Mouse (Mus musculus): ENCODE data around the gene Plekhg3. TPM values are rescaled to one million over a fixed set of nuclear protein-coding genes. Genes with fewer than 3 reads are reported as not detected.

Plekhg3 gene
- polyA plus RNA-seq (2012; fragmentation: generic; extraction: Trizol), result 11.2 TPM

- no peaks in the 10 kb centered on the region for H3K27me3 ChIP-seq (ENCODE audit: control insufficient read depth, insufficient read depth, insufficient read length)
- H3K36me3 ChIP-seq (ENCODE audit: control insufficient read depth, insufficient read depth), result no peaks in the 10 kb centered on the region
- H3K4me2 ChIP-seq (ENCODE audit: low read depth), result no peak within 1 kb of the TSS
- TF ChIP-seq MYOG (IDR thresholded peaks at IDR 0.05; ENCODE audit: control insufficient read depth in 1 of 3, insufficient read depth in 1 of 3, insufficient read length in 2 of 3, low read depth in 2 of 3), result no peak
- no peak for TF ChIP-seq USF1 (IDR thresholded peaks at IDR 0.05; ENCODE audit: low read depth)
- no peak for TF ChIP-seq POLR2A (IDR thresholded peaks at IDR 0.05; ENCODE audit: insufficient read length, low read depth)
- TF ChIP-seq SRF (IDR thresholded peaks at IDR 0.05; ENCODE audit: control insufficient read depth, insufficient read length, low read depth), result no peak
- no peak for TF ChIP-seq TCF3 (IDR thresholded peaks at IDR 0.05; ENCODE audit: insufficient read length, low read depth)
- no peak for TF ChIP-seq MYOD1 (IDR thresholded peaks at IDR 0.05; ENCODE audit: control insufficient read depth in 1 of 3, insufficient read length in 2 of 3, low read depth in 2 of 3)
- no peak for TF ChIP-seq CEBPB (IDR thresholded peaks at IDR 0.05; ENCODE audit: insufficient read depth, poor library complexity, severe bottlenecking)
- TF ChIP-seq REST (IDR thresholded peaks at IDR 0.05; ENCODE audit: insufficient read depth, insufficient read length), result no peak
- no peak for TF ChIP-seq POLR2AphosphoS2 (IDR thresholded peaks at IDR 0.05; ENCODE audit: insufficient read length, low read depth)
- no peak for TF ChIP-seq TCF12 (IDR thresholded peaks at IDR 0.05; ENCODE audit: insufficient read depth, poor library complexity, severe bottlenecking)
- no peak for TF ChIP-seq E2F4 (IDR thresholded peaks at IDR 0.05; ENCODE audit: insufficient read depth)
- TF ChIP-seq MAX (IDR thresholded peaks at IDR 0.05; ENCODE audit: low read depth), result no peak
- no peak within 1 kb of the TSS for H3K4me3 ChIP-seq
- no peak within 1 kb of the TSS for H3ac ChIP-seq (ENCODE audit: control insufficient read depth, insufficient read length)
- H3K79me2 ChIP-seq (ENCODE audit: control insufficient read depth, insufficient read depth), result peaks cover 20% of the 10 kb centered on the region
These were observed at the start of gene Plekhg3 for GRCm38 (mm10) chr12:76530580-76531139. Gene Plekhg3 (plus strand): TSS chr12:76530891.

GRCm38 (mm10) chr12:76482446-76482845, 48.2 kb upstream of the Plekhg3 start:
- no peak for TF ChIP-seq POLR2AphosphoS2 (IDR thresholded peaks at IDR 0.05; ENCODE audit: insufficient read length, low read depth)
- TF ChIP-seq MYOD1 (IDR thresholded peaks at IDR 0.05; ENCODE audit: control insufficient read depth in 1 of 3, insufficient read length in 2 of 3, low read depth in 2 of 3), result no peak
- no peak for TF ChIP-seq SRF (IDR thresholded peaks at IDR 0.05; ENCODE audit: control insufficient read depth, insufficient read length, low read depth)
- no peaks in the 10 kb centered on the region for H3K36me3 ChIP-seq (ENCODE audit: control insufficient read depth, insufficient read depth)
- no peak overlapping the region for H3ac ChIP-seq (ENCODE audit: control insufficient read depth, insufficient read length)
- H3K4me3 ChIP-seq, result no peak overlapping the region
- H3K79me2 ChIP-seq (ENCODE audit: control insufficient read depth, insufficient read depth), result no peaks in the 10 kb centered on the region
- peak overlapping the region; percentile 23 for H3K4me2 ChIP-seq (ENCODE audit: low read depth)
- no peaks in the 10 kb centered on the region for H3K27me3 ChIP-seq (ENCODE audit: control insufficient read depth, insufficient read depth, insufficient read length)

- no peaks in the 10 kb centered on the region for H3K79me2 ChIP-seq (ENCODE audit: control insufficient read depth, insufficient read depth)
- no peaks in the 10 kb centered on the region for H3K36me3 ChIP-seq (ENCODE audit: control insufficient read depth, insufficient read depth)
- H3K4me2 ChIP-seq (ENCODE audit: low read depth), result peak overlapping the region; percentile 23
- TF ChIP-seq SRF (IDR thresholded peaks at IDR 0.05; ENCODE audit: control insufficient read depth, insufficient read length, low read depth) (no peak), USF1 (IDR thresholded peaks at IDR 0.05; ENCODE audit: low read depth) (no peak), CEBPB (IDR thresholded peaks at IDR 0.05; ENCODE audit: insufficient read depth, poor library complexity, severe bottlenecking) (no peak)
- no peak overlapping the region for H3ac ChIP-seq (ENCODE audit: control insufficient read depth, insufficient read length)
- H3K27me3 ChIP-seq (ENCODE audit: control insufficient read depth, insufficient read depth, insufficient read length), result no peaks in the 10 kb centered on the region
- no peak overlapping the region for H3K4me3 ChIP-seq
These were observed 47.7 kb upstream of the Plekhg3 start for GRCm38 (mm10) chr12:76482948-76483347.

- Histone ChIP-seq H3ac (ENCODE audit: control insufficient read depth, insufficient read length) (no peak overlapping the region), H3K4me3 (no peak overlapping the region), H3K79me2 (ENCODE audit: control insufficient read depth, insufficient read depth) (no peaks in the 10 kb centered on the region), H3K4me2 (ENCODE audit: low read depth) (no peak overlapping the region), H3K27me3 (ENCODE audit: control insufficient read depth, insufficient read depth, insufficient read length) (no peaks in the 10 kb centered on the region), H3K36me3 (ENCODE audit: control insufficient read depth, insufficient read depth) (no peaks in the 10 kb centered on the region)
- TF ChIP-seq SRF (IDR thresholded peaks at IDR 0.05; ENCODE audit: control insufficient read depth, insufficient read length, low read depth) (no peak), MAX (IDR thresholded peaks at IDR 0.05; ENCODE audit: low read depth) (no peak), E2F4 (IDR thresholded peaks at IDR 0.05; ENCODE audit: insufficient read depth) (no peak), REST (IDR thresholded peaks at IDR 0.05; ENCODE audit: insufficient read depth, insufficient read length) (no peak), MYOG (IDR thresholded peaks at IDR 0.05; ENCODE audit: control insufficient read depth in 1 of 3, insufficient read depth in 1 of 3, insufficient read length in 2 of 3, low read depth in 2 of 3) (no peak), CEBPB (IDR thresholded peaks at IDR 0.05; ENCODE audit: insufficient read depth, poor library complexity, severe bottlenecking) (no peak), USF1 (IDR thresholded peaks at IDR 0.05; ENCODE audit: low read depth) (no peak), TCF12 (IDR thresholded peaks at IDR 0.05; ENCODE audit: insufficient read depth, poor library complexity, severe bottlenecking) (no peak), POLR2AphosphoS2 (IDR thresholded peaks at IDR 0.05; ENCODE audit: insufficient read length, low read depth) (no peak), TCF3 (IDR thresholded peaks at IDR 0.05; ENCODE audit: insufficient read length, low read depth) (no peak), POLR2A (IDR thresholded peaks at IDR 0.05; ENCODE audit: insufficient read length, low read depth) (no peak), MYOD1 (IDR thresholded peaks at IDR 0.05; ENCODE audit: control insufficient read depth in 1 of 3, insufficient read length in 2 of 3, low read depth in 2 of 3) (no peak)
These were observed 45.8 kb upstream of the Plekhg3 start for GRCm38 (mm10) chr12:76484881-76485280.

GRCm38 (mm10) chr12:76485381-76485780, 45.3 kb upstream of the Plekhg3 start:
- Histone ChIP-seq H3ac (ENCODE audit: control insufficient read depth, insufficient read length) (no peak overlapping the region), H3K4me2 (ENCODE audit: low read depth) (no peak overlapping the region), H3K4me3 (no peak overlapping the region), H3K36me3 (ENCODE audit: control insufficient read depth, insufficient read depth) (no peaks in the 10 kb centered on the region), H3K27me3 (ENCODE audit: control insufficient read depth, insufficient read depth, insufficient read length) (no peaks in the 10 kb centered on the region), H3K79me2 (ENCODE audit: control insufficient read depth, insufficient read depth) (no peaks in the 10 kb centered on the region)
- TF ChIP-seq TCF12 (IDR thresholded peaks at IDR 0.05; ENCODE audit: insufficient read depth, poor library complexity, severe bottlenecking) (no peak), MYOG (IDR thresholded peaks at IDR 0.05; ENCODE audit: control insufficient read depth in 1 of 3, insufficient read depth in 1 of 3, insufficient read length in 2 of 3, low read depth in 2 of 3) (no peak), USF1 (IDR thresholded peaks at IDR 0.05; ENCODE audit: low read depth) (no peak), POLR2A (IDR thresholded peaks at IDR 0.05; ENCODE audit: insufficient read length, low read depth) (no peak), MYOD1 (IDR thresholded peaks at IDR 0.05; ENCODE audit: control insufficient read depth in 1 of 3, insufficient read length in 2 of 3, low read depth in 2 of 3) (no peak), CEBPB (IDR thresholded peaks at IDR 0.05; ENCODE audit: insufficient read depth, poor library complexity, severe bottlenecking) (no peak), TCF3 (IDR thresholded peaks at IDR 0.05; ENCODE audit: insufficient read length, low read depth) (no peak), MAX (IDR thresholded peaks at IDR 0.05; ENCODE audit: low read depth) (no peak), E2F4 (IDR thresholded peaks at IDR 0.05; ENCODE audit: insufficient read depth) (no peak), REST (IDR thresholded peaks at IDR 0.05; ENCODE audit: insufficient read depth, insufficient read length) (no peak), SRF (IDR thresholded peaks at IDR 0.05; ENCODE audit: control insufficient read depth, insufficient read length, low read depth) (no peak), POLR2AphosphoS2 (IDR thresholded peaks at IDR 0.05; ENCODE audit: insufficient read length, low read depth) (no peak)
